Mouse (Mus musculus): ENCODE measurements at regions not wholly inside any gene's neighbourhood (a gene's known extent, or its start where the extent isn't known, plus 50 kb on each side); places are given as distances from the start of the nearest gene placed in this dataset.

GRCm38 (mm10) chr16:73835715-73836440, 575.7 kb downstream of the Robo2 start:
- DNase-seq (ENCODE audit: low spot score in 2 of 2), result no peak

GRCm38 (mm10) chr16:73821387-73822338, 590.0 kb downstream of the Robo2 start:
- DNase-seq (ENCODE audit: low spot score in 2 of 2), result no peak

- no peak for DNase-seq (ENCODE audit: low spot score in 2 of 2)
Measured at GRCm38 (mm10) chr16:73804572-73804971, 607.1 kb downstream of the Robo2 start.

- no peak for DNase-seq (ENCODE audit: low spot score in 2 of 2)
Measured at GRCm38 (mm10) chr16:73796528-73797171, 615.0 kb downstream of the Robo2 start.

GRCm38 (mm10) chr16:73785074-73785438, 626.6 kb downstream of the Robo2 start:
- no peak for DNase-seq (ENCODE audit: low spot score in 2 of 2)

- no peak for DNase-seq (ENCODE audit: low spot score in 2 of 2)
Measured at GRCm38 (mm10) chr16:73784296-73785073, 627.1 kb downstream of the Robo2 start.

GRCm38 (mm10) chr16:73772454-73772853, 639.2 kb downstream of the Robo2 start:
- DNase-seq (ENCODE audit: low spot score in 2 of 2), result no peak

- no peak for DNase-seq (ENCODE audit: low spot score in 2 of 2)
Measured at GRCm38 (mm10) chr16:73770440-73770856, 641.2 kb downstream of the Robo2 start.

- DNase-seq (ENCODE audit: low spot score in 2 of 2), result no peak
Measured at GRCm38 (mm10) chr16:73769729-73770128, 641.9 kb downstream of the Robo2 start.

- DNase-seq (ENCODE audit: low spot score in 2 of 2), result no peak
Measured at GRCm38 (mm10) chr16:73768706-73769105, 642.9 kb downstream of the Robo2 start.

- no peak for DNase-seq (ENCODE audit: low spot score in 2 of 2)
Measured at GRCm38 (mm10) chr16:73765184-73765583, 646.4 kb downstream of the Robo2 start.

- no peak for DNase-seq (ENCODE audit: low spot score in 2 of 2)
Measured at GRCm38 (mm10) chr16:73760921-73761320, 650.7 kb downstream of the Robo2 start.

- DNase-seq (ENCODE audit: low spot score in 2 of 2), result no peak
Measured at GRCm38 (mm10) chr16:73758872-73759271, 652.8 kb downstream of the Robo2 start.

- DNase-seq (ENCODE audit: low spot score in 2 of 2), result no peak
Measured at GRCm38 (mm10) chr16:73754302-73754701, 657.3 kb downstream of the Robo2 start.

GRCm38 (mm10) chr16:73728297-73728696, 683.3 kb downstream of the Robo2 start:
- DNase-seq (ENCODE audit: low spot score in 2 of 2), result no peak

GRCm38 (mm10) chr16:73719691-73720090, 691.9 kb downstream of the Robo2 start:
- no peak for DNase-seq (ENCODE audit: low spot score in 2 of 2)

GRCm38 (mm10) chr16:73716301-73716700, 695.3 kb downstream of the Robo2 start:
- DNase-seq (ENCODE audit: low spot score in 2 of 2), result no peak

GRCm38 (mm10) chr16:73707051-73707450, 704.6 kb downstream of the Robo2 start:
- DNase-seq (ENCODE audit: low spot score in 2 of 2), result peak; percentile 4 to 58

- DNase-seq (ENCODE audit: low spot score in 2 of 2), result no peak
Measured at GRCm38 (mm10) chr16:73689274-73689673, 722.4 kb downstream of the Robo2 start.

GRCm38 (mm10) chr16:73679804-73680203, 731.8 kb downstream of the Robo2 start:
- no peak for DNase-seq (ENCODE audit: low spot score in 2 of 2)

GRCm38 (mm10) chr16:73670516-73670915, 741.1 kb downstream of the Robo2 start:
- no peak for DNase-seq (ENCODE audit: low spot score in 2 of 2)
